Mouse (Mus musculus) bone marrow macrophage, adult 2 months (primary cell): ENCODE results near the gene Srp54c.

Experiments used
- CTCF ChIP-seq: IDR thresholded peaks from 2 replicates; pipeline ENCODE4 v1.5.1; 2012; ENCODE audit warnings: low read depth, mild to moderate bottlenecking, low read length, moderate library complexity
- POLR2A ChIP-seq: IDR thresholded peaks from 2 replicates; pipeline ENCODE4 v1.6.1; 2012; ENCODE audit warnings: mild to moderate bottlenecking, low read depth, low read length, borderline replicate concordance

- TF ChIP-seq CTCF (no peak), POLR2A (no peak)
Measured at GRCm38 (mm10) chr12:55309501-55309900, 79.5 kb downstream of the Srp54c start.
